Mouse (Mus musculus): ENCODE measurements around the gene Cntd1. TPM values are rescaled to one million over a fixed set of nuclear protein-coding genes. Genes with fewer than 3 reads are reported as not detected.

Gene Cntd1
- polyA plus RNA-seq, 1 experiment from 2014 or later = 0.67 TPM

DNA sequence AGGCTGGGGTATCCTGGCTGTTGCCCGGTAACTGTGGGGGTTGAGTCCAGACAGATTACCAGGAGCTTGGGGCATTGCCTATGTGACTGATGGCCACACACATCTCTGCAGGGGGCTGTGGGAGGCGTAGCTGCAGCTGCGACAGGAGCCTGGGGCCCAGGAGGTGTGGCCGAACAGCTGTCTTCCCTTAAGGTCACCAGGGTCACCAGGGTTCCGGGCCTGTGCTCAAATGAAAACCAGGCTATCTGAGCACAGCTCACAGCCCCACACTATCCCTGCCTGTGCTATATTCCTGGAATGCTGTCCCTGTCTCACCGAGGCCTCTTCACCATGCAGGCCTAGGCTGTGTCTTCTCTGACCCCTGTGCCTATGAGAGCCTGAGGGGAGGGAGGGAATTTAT lies 55.7 kb downstream of the Cntd1 start:
- peaks cover 6% of the 10 kb centered on the region; the same call in 1 of the 2 replicates for H3K27me3 ChIP-seq
- H3K4me3 ChIP-seq (replicated peaks) = no peak overlapping the region
- no peak overlapping the region for H3K27ac ChIP-seq (replicated peaks)
- no peak overlapping the region for H3K4me2 ChIP-seq
- no peak overlapping the region for H3K9ac ChIP-seq
- no peaks in the 10 kb centered on the region for H3K36me3 ChIP-seq (replicated peaks)
- H3K9me3 ChIP-seq (replicated peaks) = no peaks in the 10 kb centered on the region
- peaks cover 23% of the 10 kb centered on the region for H3K4me1 ChIP-seq (replicated peaks)
- ATAC-seq (ENCODE audit: insufficient read depth) = no peak
- WGBS (ENCODE audit: insufficient replicate concordance) = 33% methylated on average over 6 of the region's 6 CpGs

DNA sequence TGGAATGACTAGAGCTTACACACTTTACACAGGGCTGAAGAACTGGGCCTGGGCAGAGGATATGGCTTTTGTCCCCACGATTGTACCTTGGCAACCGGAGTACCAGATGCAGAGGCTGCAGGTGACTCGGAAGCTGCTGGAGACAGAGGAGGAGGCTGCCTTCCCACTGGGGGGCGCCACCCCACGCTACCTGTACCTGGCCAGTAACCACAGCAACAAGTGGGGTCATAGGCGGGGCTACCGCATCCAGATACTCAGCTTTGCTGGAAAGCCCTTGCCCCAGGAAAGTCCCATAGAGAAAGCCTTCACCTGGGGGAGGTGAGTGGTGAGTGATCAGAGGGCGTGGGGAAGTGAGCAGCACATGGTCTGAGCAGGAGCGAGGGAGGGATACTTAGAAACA lies 56.9 kb downstream of the Cntd1 start:
- Histone ChIP-seq H3K4me1 (replicated peaks) (peaks cover 23% of the 10 kb centered on the region), H3K9ac (no peak overlapping the region), H3K27me3 (peaks cover 6% of the 10 kb centered on the region; the same call in 1 of the 2 replicates), H3K27ac (replicated peaks) (no peak overlapping the region), H3K36me3 (replicated peaks) (no peaks in the 10 kb centered on the region), H3K4me3 (replicated peaks) (no peak overlapping the region), H3K4me2 (no peak overlapping the region), H3K9me3 (replicated peaks) (no peaks in the 10 kb centered on the region)
- WGBS (ENCODE audit: insufficient replicate concordance) = 76% methylated on average over 9 of the region's 9 CpGs
- ATAC-seq (ENCODE audit: insufficient read depth) = no peak

DNA sequence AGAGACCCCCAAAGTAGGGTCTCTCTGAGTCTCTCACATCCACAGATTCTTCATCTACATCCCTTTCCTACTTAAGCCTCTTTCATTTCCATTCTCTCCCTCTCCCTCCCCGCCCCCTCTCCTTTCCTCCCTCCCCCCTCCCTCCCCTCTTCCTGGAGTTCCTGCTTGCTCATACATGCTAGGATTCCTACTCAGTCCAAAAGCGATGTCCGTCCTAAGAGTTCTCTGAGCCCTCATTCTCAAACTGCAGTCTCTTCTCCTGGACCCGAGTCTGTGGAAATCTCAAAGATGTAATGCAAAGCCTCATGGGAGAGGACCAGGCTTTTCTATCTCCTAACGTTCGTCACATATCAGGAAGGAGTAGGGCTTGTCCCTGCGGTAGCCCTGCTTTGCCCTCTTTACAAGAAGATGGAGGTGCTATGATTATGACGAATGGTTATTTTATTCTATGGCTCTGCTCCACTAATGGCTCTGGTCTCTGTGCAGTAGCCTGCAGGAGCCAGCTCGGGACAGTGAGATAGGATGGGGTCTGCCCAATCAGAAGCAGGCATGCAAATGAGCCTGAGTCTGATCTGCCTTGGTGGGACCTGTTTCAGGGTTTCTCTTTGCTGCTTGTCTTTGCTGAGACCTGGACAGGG lies 59.4 kb downstream of the Cntd1 start:
- WGBS (ENCODE audit: insufficient replicate concordance) = 9% methylated on average over 9 of the region's 9 CpGs
- Histone ChIP-seq H3K4me3 (replicated peaks) (peak overlapping the region; percentile 22), H3K9ac (no peak overlapping the region)

More for the DNA sequence above, 59.4 kb downstream of the Cntd1 start:
- H3K4me1 ChIP-seq (replicated peaks) = peaks cover 23% of the 10 kb centered on the region
- no peaks in the 10 kb centered on the region for H3K9me3 ChIP-seq (replicated peaks)
- peak; percentile 85 for ATAC-seq (ENCODE audit: insufficient read depth)
- H3K27me3 ChIP-seq = peaks cover 6% of the 10 kb centered on the region; the same call in 1 of the 2 replicates
- H3K4me2 ChIP-seq = peak overlapping the region; percentile 58
- H3K36me3 ChIP-seq (replicated peaks) = no peaks in the 10 kb centered on the region
- H3K27ac ChIP-seq (replicated peaks) = no peak overlapping the region

Other genes with a start within 250 kb of the Cntd1 start
- 7.1 and 7.5 TPM in 2 replicates for gene Naglu, start 209.0 kb upstream of the Cntd1 start, polyA plus RNA-seq (2015; fragmentation: Nextera tagmentation; extraction: Ambion mirVana)
- gene Hsd17b1, start 200.6 kb upstream of the Cntd1 start, polyA plus RNA-seq (2015; fragmentation: Nextera tagmentation; extraction: Ambion mirVana) = 0.29 and 0.39 TPM in 2 replicates
- gene Coasy, start 196.4 kb upstream of the Cntd1 start, polyA plus RNA-seq (2015; fragmentation: Nextera tagmentation; extraction: Ambion mirVana) = 18.9 and 22.9 TPM in 2 replicates
- 24.2 and 26.7 TPM in 2 replicates for gene Mlx, start 191.7 kb upstream of the Cntd1 start, polyA plus RNA-seq (2015; fragmentation: Nextera tagmentation; extraction: Ambion mirVana)
- gene Psmc3ip, start 183.6 kb upstream of the Cntd1 start, polyA plus RNA-seq (2015; fragmentation: Nextera tagmentation; extraction: Ambion mirVana) = 15.2 and 15.4 TPM in 2 replicates
- gene Retreg3, start 159.1 kb upstream of the Cntd1 start, polyA plus RNA-seq (2015; fragmentation: Nextera tagmentation; extraction: Ambion mirVana) = 13.4 and 13.6 TPM in 2 replicates
- 38.3 and 38.9 TPM in 2 replicates for gene Tubg1, start 159.1 kb upstream of the Cntd1 start, polyA plus RNA-seq (2015; fragmentation: Nextera tagmentation; extraction: Ambion mirVana)
- gene Tubg2, start 123.1 kb upstream of the Cntd1 start, polyA plus RNA-seq (2015; fragmentation: Nextera tagmentation; extraction: Ambion mirVana) = 0.05 and 0.24 TPM in 2 replicates
- 0.07 and 0.12 TPM in 2 replicates for gene Cntnap1, start 108.5 kb upstream of the Cntd1 start, polyA plus RNA-seq (2015; fragmentation: Nextera tagmentation; extraction: Ambion mirVana)
- gene Plekhh3, start 107.7 kb upstream of the Cntd1 start, polyA plus RNA-seq (2015; fragmentation: Nextera tagmentation; extraction: Ambion mirVana) = 1.5 and 1.9 TPM in 2 replicates
- gene Ccr10, start 103.6 kb upstream of the Cntd1 start, polyA plus RNA-seq (2015; fragmentation: Nextera tagmentation; extraction: Ambion mirVana) = 0.05 TPM in 1 of 2 replicates, not detected in the other
- 9.8 and 11.0 TPM in 2 replicates for gene Ezh1, start 52.5 kb upstream of the Cntd1 start, polyA plus RNA-seq (2015; fragmentation: Nextera tagmentation; extraction: Ambion mirVana)
- gene Ramp2, start 33.0 kb upstream of the Cntd1 start, polyA plus RNA-seq (2015; fragmentation: Nextera tagmentation; extraction: Ambion mirVana) = 20.3 and 25.4 TPM in 2 replicates
- 77.2 and 81.7 TPM in 2 replicates for gene Vps25, start 25.3 kb upstream of the Cntd1 start, polyA plus RNA-seq (2015; fragmentation: Nextera tagmentation; extraction: Ambion mirVana)
- gene Wnk4, start 18.4 kb upstream of the Cntd1 start, polyA plus RNA-seq (2015; fragmentation: Nextera tagmentation; extraction: Ambion mirVana) = 5.1 and 6.7 TPM in 2 replicates
- 80.5 and 87.1 TPM in 2 replicates for gene Coa3, start 102 bp downstream of the Cntd1 start, polyA plus RNA-seq (2015; fragmentation: Nextera tagmentation; extraction: Ambion mirVana)
- gene Becn1, start 23.3 kb downstream of the Cntd1 start, polyA plus RNA-seq (2015; fragmentation: Nextera tagmentation; extraction: Ambion mirVana) = 94.0 and 97.1 TPM in 2 replicates
- gene Psme3, start 37.2 kb downstream of the Cntd1 start, polyA plus RNA-seq (2015; fragmentation: Nextera tagmentation; extraction: Ambion mirVana) = 189 and 190 TPM in 2 replicates
- 1.4 and 1.5 TPM in 2 replicates for gene Aoc2, start 46.1 kb downstream of the Cntd1 start, polyA plus RNA-seq (2015; fragmentation: Nextera tagmentation; extraction: Ambion mirVana)
- gene Aoc3, start 51.6 kb downstream of the Cntd1 start, polyA plus RNA-seq (2015; fragmentation: Nextera tagmentation; extraction: Ambion mirVana) = 0.06 TPM in 1 of 2 replicates, not detected in the other
- gene G6pc, start 88.5 kb downstream of the Cntd1 start, polyA plus RNA-seq (2015; fragmentation: Nextera tagmentation; extraction: Ambion mirVana) = not detected in 2 replicates
- gene Aarsd1, start 138.6 kb downstream of the Cntd1 start, polyA plus RNA-seq (2015; fragmentation: Nextera tagmentation; extraction: Ambion mirVana) = 37.2 and 37.3 TPM in 2 replicates
- gene Gm27029, start 145.8 kb downstream of the Cntd1 start, polyA plus RNA-seq (2015; fragmentation: Nextera tagmentation; extraction: Ambion mirVana) = 2.1 and 3.1 TPM in 2 replicates
- gene Rundc1, start 146.1 kb downstream of the Cntd1 start, polyA plus RNA-seq (2015; fragmentation: Nextera tagmentation; extraction: Ambion mirVana) = 5.7 TPM in 2 replicates
- 1.3 and 1.4 TPM in 2 replicates for gene Ptges3l, start 146.3 kb downstream of the Cntd1 start, polyA plus RNA-seq (2015; fragmentation: Nextera tagmentation; extraction: Ambion mirVana)
- 149 and 195 TPM in 2 replicates for gene Rpl27, start 163.3 kb downstream of the Cntd1 start, polyA plus RNA-seq (2015; fragmentation: Nextera tagmentation; extraction: Ambion mirVana)
- gene Ifi35, start 169.4 kb downstream of the Cntd1 start, polyA plus RNA-seq (2015; fragmentation: Nextera tagmentation; extraction: Ambion mirVana) = 29.6 and 30.4 TPM in 2 replicates
- gene Rnd2, start 186.0 kb downstream of the Cntd1 start, polyA plus RNA-seq (2015; fragmentation: Nextera tagmentation; extraction: Ambion mirVana) = 2.0 and 2.1 TPM in 2 replicates
- 10.0 and 10.8 TPM in 2 replicates for gene Vat1, start 187.2 kb downstream of the Cntd1 start, polyA plus RNA-seq (2015; fragmentation: Nextera tagmentation; extraction: Ambion mirVana)

Data from liver, embryonic 15.5 days (tissue).